Mouse (Mus musculus) thymus, adult 2 months (tissue): ENCODE measurements around the gene Sugp2. TPM values are rescaled to one million over a fixed set of nuclear protein-coding genes. Genes with fewer than 3 reads are reported as not detected.

Experiments used
- DNase-seq: peaks from one replicate; pipeline ENCODE4 v3.0.0; 2021
- H3K27ac ChIP-seq: fragments of 200-500 bp; 2 replicates; pipeline ENCODE4 v1.5.1; 2012; ENCODE audit warnings: low read length, control low read depth; ENCODE audit not compliant: control insufficient read depth, insufficient read depth
- H3K27me3 ChIP-seq: fragments of 200-500 bp; 2 replicates; pipeline ENCODE4 v1.6.1; 2012; ENCODE audit warnings: mild to moderate bottlenecking, low read length, moderate library complexity, mixed read lengths; ENCODE audit not compliant: control insufficient read depth, insufficient read depth
- H3K36me3 ChIP-seq: fragments of 200-500 bp; 2 replicates; pipeline ENCODE4 v1.6.1; 2012; ENCODE audit warnings: mild to moderate bottlenecking, low read length, moderate library complexity; ENCODE audit not compliant: control insufficient read depth, insufficient read depth
- H3K4me1 ChIP-seq: fragments of 200-500 bp; replicated peaks from 2 replicates; pipeline ENCODE4 v1.6.1; 2012; ENCODE audit warnings: low read length; ENCODE audit not compliant: control insufficient read depth, insufficient read depth
- H3K4me3 ChIP-seq: fragments of 200-500 bp; 2 replicates; pipeline ENCODE4 v1.5.1; 2012; ENCODE audit warnings: mild to moderate bottlenecking, low read length, control low read depth, moderate library complexity; ENCODE audit not compliant: control insufficient read depth, insufficient read depth
- CTCF ChIP-seq: fragments of 200-500 bp; IDR thresholded peaks from 2 replicates; pipeline ENCODE4 v1.5.1; 2012; ENCODE audit warnings: mild to moderate bottlenecking, control low read depth, low read length, moderate library complexity, borderline replicate concordance; ENCODE audit not compliant: control insufficient read depth, poor library complexity, insufficient read depth; ENCODE audit errors: extremely low read depth
- POLR2A ChIP-seq: fragments of 200-500 bp; IDR thresholded peaks from 2 replicates; pipeline ENCODE4 v1.6.1; 2012; ENCODE audit warnings: mild to moderate bottlenecking, low read length, control low read depth, moderate library complexity; ENCODE audit not compliant: control insufficient read depth, poor library complexity, insufficient read depth; ENCODE audit errors: extremely low read depth
- WGBS: fragments of 180-500 bp; shearing (Covaris S2); methylation state at CpG from one replicate; pipeline ENCODE4 v1.1.7; 2018; 5-methylcytosine and 5-hydroxymethylcytosine counted together
- polyA plus RNA-seq: library from polyadenylated mRNA; depleted of rRNA; stranded (reverse); fragments of >200 nt; gene quantifications from 2 replicates; pipeline ENCODE4 v1.2.3, GENCODE M21; 2012

The Sugp2 gene
- polyA plus RNA-seq, 1 experiment: 103 TPM

GRCm38 (mm10) chr8:70234781-70235128, 729 bp downstream of the Sugp2 start:
- Histone ChIP-seq H3K27me3 (no peaks in the 10 kb centered on the region), H3K36me3 (peaks cover 20% of the 10 kb centered on the region), H3K27ac (no peak overlapping the region), H3K4me1 (peaks cover 5% of the 10 kb centered on the region), H3K4me3 (peak overlapping the region; percentile 74)
- under 1% methylated on average over 15 of the region's 15 CpGs for WGBS
- TF ChIP-seq CTCF: no peak
- no peak for TF ChIP-seq POLR2A
- DNase-seq: no peak

- TF ChIP-seq POLR2A (no peak), CTCF (no peak)
- Histone ChIP-seq H3K27me3 (no peaks in the 10 kb centered on the region), H3K4me1 (peaks cover 5% of the 10 kb centered on the region), H3K27ac (no peak overlapping the region), H3K36me3 (peaks cover 38% of the 10 kb centered on the region), H3K4me3 (no peak overlapping the region)
- no peak for DNase-seq
- 40% methylated on average over 2 of the region's 2 CpGs for whole genome bisulfite sequencing
Measured at GRCm38 (mm10) chr8:70237842-70238241, 3.8 kb downstream of the Sugp2 start.

- over 99% methylated on average over 5 of the region's 5 CpGs for WGBS
- no peak overlapping the region for H3K4me3 ChIP-seq
- peaks cover 56% of the 10 kb centered on the region for H3K36me3 ChIP-seq
- no peaks in the 10 kb centered on the region for H3K27me3 ChIP-seq
- peak; percentile 18 for DNase-seq
- no peak overlapping the region for H3K27ac ChIP-seq
- TF ChIP-seq CTCF: no peak
- no peaks in the 10 kb centered on the region for H3K4me1 ChIP-seq
Measured at GRCm38 (mm10) chr8:70240642-70241041, 6.6 kb downstream of the Sugp2 start.

- Histone ChIP-seq H3K36me3 (peaks cover 58% of the 10 kb centered on the region), H3K27me3 (no peaks in the 10 kb centered on the region), H3K4me1 (0 out of 2 replicates have a peak, but pooled peaks cover 2% of the 10 kb centered on the region), H3K4me3 (no peak overlapping the region), H3K27ac (no peak overlapping the region)
- WGBS: 95% methylated on average over 6 of the region's 6 CpGs
- DNase-seq: no peak
- TF ChIP-seq POLR2A (no peak), CTCF (no peak)
Measured at GRCm38 (mm10) chr8:70246622-70247021, 12.6 kb downstream of the Sugp2 start.

GRCm38 (mm10) chr8:70247841-70248240, 13.8 kb downstream of the Sugp2 start:
- TF ChIP-seq POLR2A: no peak
- TF ChIP-seq CTCF: no peak
- WGBS: 100% methylated on average over 3 of the region's 3 CpGs
- Histone ChIP-seq H3K4me1 (0 out of 2 replicates have a peak, but pooled peaks cover 2% of the 10 kb centered on the region), H3K27ac (no peak overlapping the region), H3K36me3 (peaks cover 63% of the 10 kb centered on the region), H3K4me3 (no peak overlapping the region), H3K27me3 (no peaks in the 10 kb centered on the region)
- DNase-seq: no peak

- DNase-seq: no peak
- Histone ChIP-seq H3K27ac (no peak overlapping the region), H3K4me3 (no peak overlapping the region), H3K36me3 (peaks cover 69% of the 10 kb centered on the region), H3K4me1 (no peaks in the 10 kb centered on the region), H3K27me3 (no peaks in the 10 kb centered on the region)
- WGBS: 86% methylated on average over 1 of the region's 1 CpGs
- TF ChIP-seq POLR2A (no peak), CTCF (no peak)
Measured at GRCm38 (mm10) chr8:70254628-70255027, 20.6 kb downstream of the Sugp2 start.

GRCm38 (mm10) chr8:70257456-70257855, 23.4 kb downstream of the Sugp2 start:
- no peaks in the 10 kb centered on the region for H3K4me1 ChIP-seq
- no peak for TF ChIP-seq CTCF
- TF ChIP-seq POLR2A: no peak
- H3K27me3 ChIP-seq: no peaks in the 10 kb centered on the region
- H3K4me3 ChIP-seq: no peak overlapping the region
- peaks cover 55% of the 10 kb centered on the region for H3K36me3 ChIP-seq
- H3K27ac ChIP-seq: no peak overlapping the region
- no peak for DNase-seq
- WGBS: 51% methylated on average over 3 of the region's 3 CpGs
